Mouse (Mus musculus): ENCODE results near the gene Gm37240. TPM values are rescaled to one million over a fixed set of nuclear protein-coding genes. Genes with fewer than 3 reads are reported as not detected.

The Gm37240 gene
- polyA plus RNA-seq, 1 experiment from 2014 or later = 15.1 TPM

GRCm38 (mm10) chr3:85664591-85665171, 222.6 kb downstream of the Gm37240 start:
- H3K4me2 ChIP-seq (replicated peaks; ENCODE audit: low read depth, low read length) = no peak overlapping the region
- H3K27me3 ChIP-seq (ENCODE audit: control insufficient read depth, insufficient read depth, low read length) = no peaks in the 10 kb centered on the region
- WGBS = 65% methylated on average over 10 of the region's 10 CpGs
- ATAC-seq (ENCODE audit: low FRiP score, low TSS enrichment) = no peak
- no peak overlapping the region for H3K9ac ChIP-seq (ENCODE audit: low read depth, low read length)
- peaks cover 17% of the 10 kb centered on the region; the same call in 1 of the 2 replicates for H3K4me1 ChIP-seq (ENCODE audit: control insufficient read depth, insufficient read depth, low read length)
- H3K36me3 ChIP-seq (ENCODE audit: control insufficient read depth, insufficient read depth, low read length) = no peaks in the 10 kb centered on the region
- H3K27ac ChIP-seq (ENCODE audit: low read depth, low read length) = no peak overlapping the region
- H3K4me3 ChIP-seq (ENCODE audit: low read length) = no peak overlapping the region
- no peaks in the 10 kb centered on the region for H3K9me3 ChIP-seq (ENCODE audit: control insufficient read depth, low read length)

DNA sequence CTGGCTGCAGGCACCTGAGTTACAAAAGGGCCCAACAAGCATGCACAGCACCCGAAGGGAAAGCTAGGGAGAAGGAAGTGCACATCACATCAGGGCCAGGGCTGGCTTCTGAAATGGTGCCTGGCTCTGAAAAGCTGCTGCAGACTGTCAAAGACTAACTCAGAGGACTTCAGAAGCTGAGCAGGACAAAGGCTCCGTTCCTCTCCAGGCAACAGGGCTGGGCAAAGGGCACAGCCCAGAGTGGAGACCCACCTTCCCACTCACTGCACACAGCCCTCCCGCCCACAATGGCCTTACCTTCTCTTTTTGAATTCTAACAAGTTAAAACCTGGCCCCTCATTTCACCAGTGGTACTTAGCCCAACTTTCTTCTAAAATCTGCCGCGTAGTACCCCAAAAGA, 223.5 kb downstream of the Gm37240 start:
- Histone ChIP-seq H3K9ac (ENCODE audit: low read depth, low read length) (no peak overlapping the region), H3K4me3 (ENCODE audit: low read length) (no peak overlapping the region), H3K4me1 (ENCODE audit: control insufficient read depth, insufficient read depth, low read length) (peaks cover 17% of the 10 kb centered on the region; the same call in 1 of the 2 replicates), H3K36me3 (ENCODE audit: control insufficient read depth, insufficient read depth, low read length) (no peaks in the 10 kb centered on the region), H3K27me3 (ENCODE audit: control insufficient read depth, insufficient read depth, low read length) (no peaks in the 10 kb centered on the region), H3K4me2 (replicated peaks; ENCODE audit: low read depth, low read length) (no peak overlapping the region), H3K9me3 (ENCODE audit: control insufficient read depth, low read length) (no peaks in the 10 kb centered on the region), H3K27ac (ENCODE audit: low read depth, low read length) (no peak overlapping the region)
- 74% methylated on average over 5 of the region's 5 CpGs for WGBS
- no peak for ATAC-seq (ENCODE audit: low FRiP score, low TSS enrichment)

DNA sequence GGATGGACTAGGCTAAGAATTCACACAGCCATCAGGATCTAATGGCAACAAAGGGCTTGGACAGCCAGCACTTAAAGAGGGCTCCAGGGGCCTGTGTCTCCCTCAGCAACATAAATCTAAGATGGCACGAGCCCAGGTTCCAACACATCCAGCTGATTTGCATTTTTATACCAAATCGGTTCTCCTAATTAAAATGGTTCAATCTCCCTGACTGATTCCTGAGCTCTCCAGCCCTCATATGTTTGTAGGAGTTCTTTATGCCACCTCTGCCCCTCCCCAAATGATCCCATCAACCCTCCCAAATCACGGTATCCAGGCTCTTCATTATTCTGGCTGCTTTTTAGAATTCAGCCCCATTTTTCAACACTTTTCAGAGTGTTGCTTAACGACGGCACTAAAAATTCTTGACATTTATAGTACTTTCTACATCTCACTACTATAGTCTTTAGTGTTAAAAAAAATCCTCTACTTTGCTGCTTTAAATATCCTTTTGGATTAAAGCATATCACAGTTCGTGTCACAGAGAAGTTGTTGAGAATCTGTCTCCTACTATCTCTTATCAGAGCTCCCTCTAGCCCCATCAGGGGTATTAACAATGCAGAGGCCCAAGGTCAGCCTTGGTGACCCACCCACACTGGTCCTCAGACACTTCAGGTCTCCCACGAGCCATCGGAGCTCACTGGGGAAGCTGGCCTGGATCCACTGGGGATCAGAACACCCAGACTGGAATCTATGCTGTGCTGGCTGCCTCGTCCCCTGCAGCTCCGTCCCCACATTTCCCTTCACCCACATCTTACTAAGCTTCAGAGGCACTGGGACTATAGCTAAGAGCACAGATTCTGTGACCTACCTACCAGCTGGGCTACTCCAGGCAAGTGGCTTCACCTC, 225.1 kb downstream of the Gm37240 start:
- Histone ChIP-seq H3K36me3 (ENCODE audit: control insufficient read depth, insufficient read depth, low read length) (no peaks in the 10 kb centered on the region), H3K9me3 (ENCODE audit: control insufficient read depth, low read length) (no peaks in the 10 kb centered on the region), H3K27me3 (ENCODE audit: control insufficient read depth, insufficient read depth, low read length) (no peaks in the 10 kb centered on the region), H3K27ac (ENCODE audit: low read depth, low read length) (no peak overlapping the region), H3K4me1 (ENCODE audit: control insufficient read depth, insufficient read depth, low read length) (peaks cover 17% of the 10 kb centered on the region; the same call in 1 of the 2 replicates), H3K9ac (ENCODE audit: low read depth, low read length) (no peak overlapping the region), H3K4me3 (ENCODE audit: low read length) (no peak overlapping the region), H3K4me2 (replicated peaks; ENCODE audit: low read depth, low read length) (no peak overlapping the region)
- 58% methylated on average over 10 of the region's 10 CpGs for WGBS
- no peak for ATAC-seq (ENCODE audit: low FRiP score, low TSS enrichment)

GRCm38 (mm10) chr3:85659681-85660080, 227.6 kb downstream of the Gm37240 start:
- Histone ChIP-seq H3K36me3 (ENCODE audit: control insufficient read depth, insufficient read depth, low read length) (no peaks in the 10 kb centered on the region; the same call in 1 of the 2 replicates), H3K27me3 (ENCODE audit: control insufficient read depth, insufficient read depth, low read length) (no peaks in the 10 kb centered on the region), H3K4me3 (ENCODE audit: low read length) (no peak overlapping the region), H3K27ac (ENCODE audit: low read depth, low read length) (no peak overlapping the region), H3K4me1 (ENCODE audit: control insufficient read depth, insufficient read depth, low read length) (peaks cover 10% of the 10 kb centered on the region; the same call in 1 of the 2 replicates), H3K9me3 (ENCODE audit: control insufficient read depth, low read length) (no peaks in the 10 kb centered on the region), H3K9ac (ENCODE audit: low read depth, low read length) (no peak overlapping the region), H3K4me2 (replicated peaks; ENCODE audit: low read depth, low read length) (no peak overlapping the region)
- ATAC-seq (ENCODE audit: low FRiP score, low TSS enrichment) = no peak
- WGBS = 89% methylated on average over 7 of the region's 7 CpGs

DNA sequence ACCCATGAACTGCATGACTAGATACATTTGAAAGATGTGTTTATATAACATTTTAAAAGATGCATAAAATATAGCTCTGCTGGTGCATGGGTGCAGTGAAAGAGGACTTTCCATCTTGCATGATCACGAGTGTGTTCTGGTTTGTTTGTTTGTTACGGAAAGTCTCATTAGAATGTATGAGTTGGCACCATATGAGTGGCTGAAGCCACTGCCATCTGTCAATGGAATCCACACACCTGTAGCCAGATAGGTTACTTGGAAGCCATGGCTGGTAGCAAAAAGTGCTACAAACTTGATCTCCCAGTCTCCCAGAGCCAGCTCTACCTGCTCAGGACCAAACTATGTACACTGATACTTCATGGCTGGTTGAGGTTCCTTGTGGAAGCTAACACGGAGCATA, 231.8 kb downstream of the Gm37240 start:
- H3K36me3 ChIP-seq (ENCODE audit: control insufficient read depth, insufficient read depth, low read length) = no peaks in the 10 kb centered on the region; the same call in 1 of the 2 replicates
- H3K4me1 ChIP-seq (ENCODE audit: control insufficient read depth, insufficient read depth, low read length) = no peaks in the 10 kb centered on the region
- H3K27ac ChIP-seq (ENCODE audit: low read depth, low read length) = no peak overlapping the region
- H3K4me3 ChIP-seq (ENCODE audit: low read length) = no peak overlapping the region
- H3K4me2 ChIP-seq (replicated peaks; ENCODE audit: low read depth, low read length) = no peak overlapping the region
- WGBS = 95% methylated on average over 3 of the region's 3 CpGs
- H3K9me3 ChIP-seq (ENCODE audit: control insufficient read depth, low read length) = no peaks in the 10 kb centered on the region
- no peak for ATAC-seq (ENCODE audit: low FRiP score, low TSS enrichment)
- no peaks in the 10 kb centered on the region for H3K27me3 ChIP-seq (ENCODE audit: control insufficient read depth, insufficient read depth, low read length)
- H3K9ac ChIP-seq (ENCODE audit: low read depth, low read length) = no peak overlapping the region

GRCm38 (mm10) chr3:85652727-85653665, 234.3 kb downstream of the Gm37240 start:
- H3K27ac ChIP-seq (ENCODE audit: low read depth, low read length) = no peak overlapping the region
- no peaks in the 10 kb centered on the region for H3K27me3 ChIP-seq (ENCODE audit: control insufficient read depth, insufficient read depth, low read length)
- no peaks in the 10 kb centered on the region for H3K9me3 ChIP-seq (ENCODE audit: control insufficient read depth, low read length)
- no peak overlapping the region for H3K9ac ChIP-seq (ENCODE audit: low read depth, low read length)
- no peak overlapping the region for H3K4me2 ChIP-seq (replicated peaks; ENCODE audit: low read depth, low read length)
- ATAC-seq (ENCODE audit: low FRiP score, low TSS enrichment) = no peak
- no peaks in the 10 kb centered on the region; the same call in 1 of the 2 replicates for H3K36me3 ChIP-seq (ENCODE audit: control insufficient read depth, insufficient read depth, low read length)
- H3K4me3 ChIP-seq (ENCODE audit: low read length) = no peak overlapping the region
- 85% methylated on average over 4 of the region's 4 CpGs for WGBS
- H3K4me1 ChIP-seq (ENCODE audit: control insufficient read depth, insufficient read depth, low read length) = no peaks in the 10 kb centered on the region

DNA sequence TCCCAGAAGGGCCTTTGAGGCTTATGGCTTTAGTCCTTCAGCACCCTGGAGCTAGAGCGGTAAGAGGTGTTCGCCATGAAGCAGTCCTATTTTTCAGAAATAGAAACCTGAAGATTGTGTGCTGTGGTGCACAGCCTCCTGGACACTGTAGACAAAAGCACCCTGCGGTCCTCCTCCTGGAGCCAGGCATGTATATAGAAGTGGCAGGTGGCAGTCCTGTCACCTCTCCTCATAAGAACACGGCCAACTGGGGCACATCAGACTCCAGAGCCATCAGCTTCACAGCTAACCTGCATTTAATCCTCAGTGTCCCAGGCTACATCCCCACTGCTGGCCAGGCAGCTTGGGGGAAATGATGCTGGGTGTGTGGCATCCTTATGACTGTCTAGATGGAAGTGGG, 238.1 kb downstream of the Gm37240 start:
- ATAC-seq (ENCODE audit: low FRiP score, low TSS enrichment) = no peak
- WGBS = 91% methylated on average over 4 of the region's 4 CpGs
- no peak overlapping the region for H3K4me3 ChIP-seq (ENCODE audit: low read length)

GRCm38 (mm10) chr3:85645517-85646004, 241.8 kb downstream of the Gm37240 start:
- Histone ChIP-seq H3K4me1 (ENCODE audit: control insufficient read depth, insufficient read depth, low read length) (no peaks in the 10 kb centered on the region), H3K27me3 (ENCODE audit: control insufficient read depth, insufficient read depth, low read length) (no peaks in the 10 kb centered on the region), H3K27ac (ENCODE audit: low read depth, low read length) (no peak overlapping the region), H3K36me3 (ENCODE audit: control insufficient read depth, insufficient read depth, low read length) (no peaks in the 10 kb centered on the region), H3K9ac (ENCODE audit: low read depth, low read length) (no peak overlapping the region), H3K4me3 (ENCODE audit: low read length) (no peak overlapping the region), H3K4me2 (replicated peaks; ENCODE audit: low read depth, low read length) (no peak overlapping the region), H3K9me3 (ENCODE audit: control insufficient read depth, low read length) (no peaks in the 10 kb centered on the region)
- no peak for ATAC-seq (ENCODE audit: low FRiP score, low TSS enrichment)
- 75% methylated on average over 7 of the region's 7 CpGs for WGBS

More for the DNA sequence above, 238.1 kb downstream of the Gm37240 start:
- Histone ChIP-seq H3K4me2 (replicated peaks; ENCODE audit: low read depth, low read length) (no peak overlapping the region), H3K9me3 (ENCODE audit: control insufficient read depth, low read length) (no peaks in the 10 kb centered on the region), H3K4me1 (ENCODE audit: control insufficient read depth, insufficient read depth, low read length) (no peaks in the 10 kb centered on the region), H3K27me3 (ENCODE audit: control insufficient read depth, insufficient read depth, low read length) (no peaks in the 10 kb centered on the region), H3K27ac (ENCODE audit: low read depth, low read length) (no peak overlapping the region), H3K9ac (ENCODE audit: low read depth, low read length) (no peak overlapping the region), H3K36me3 (ENCODE audit: control insufficient read depth, insufficient read depth, low read length) (no peaks in the 10 kb centered on the region)
